Mouse (Mus musculus): Measurements from ENCODE around the gene Msi2.

GRCm38 (mm10) chr11:88541666-88542639 is 176.4 kb downstream of the Msi2 start:
- TF ChIP-seq GATA1 (IDR thresholded peaks at IDR 0.05; ENCODE audit: borderline replicate concordance, low read length) (no peak), FLI1 (IDR thresholded peaks at IDR 0.05; ENCODE audit: low read length) (no peak)
